Mouse (Mus musculus): Measurements from ENCODE around the gene Cdk15.

DNA sequence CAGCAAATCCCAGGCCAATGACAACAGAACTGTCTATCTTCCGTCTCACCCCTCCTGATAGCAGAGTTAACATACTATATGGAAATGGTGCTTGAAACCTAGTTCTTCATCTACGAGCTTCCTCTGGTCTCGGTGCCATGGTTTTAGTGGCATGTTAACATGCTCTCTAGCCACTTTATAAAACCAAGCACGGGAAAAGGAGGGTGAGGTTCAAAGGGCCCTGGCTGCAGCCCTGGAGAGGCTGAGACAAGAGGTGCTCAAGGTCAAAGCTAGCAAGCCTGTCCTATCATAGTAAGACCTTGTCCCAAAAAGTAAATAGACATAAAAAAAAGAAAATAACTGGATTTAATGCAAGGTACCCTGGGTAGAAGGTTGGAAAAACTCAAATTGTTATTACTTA lies 45.1 kb upstream of the Cdk15 start:
- no peak for TF ChIP-seq CTCF (IDR thresholded peaks at IDR 0.05; ENCODE audit: low read depth)
- TF ChIP-seq EP300 (optimal IDR thresholded peaks at IDR 0.05) = no peak

Measured in stomach, postnatal 0 days (tissue).